Comparison of ENCODE assay signal across 26 mouse cellular contexts in the genomic region with DNA sequence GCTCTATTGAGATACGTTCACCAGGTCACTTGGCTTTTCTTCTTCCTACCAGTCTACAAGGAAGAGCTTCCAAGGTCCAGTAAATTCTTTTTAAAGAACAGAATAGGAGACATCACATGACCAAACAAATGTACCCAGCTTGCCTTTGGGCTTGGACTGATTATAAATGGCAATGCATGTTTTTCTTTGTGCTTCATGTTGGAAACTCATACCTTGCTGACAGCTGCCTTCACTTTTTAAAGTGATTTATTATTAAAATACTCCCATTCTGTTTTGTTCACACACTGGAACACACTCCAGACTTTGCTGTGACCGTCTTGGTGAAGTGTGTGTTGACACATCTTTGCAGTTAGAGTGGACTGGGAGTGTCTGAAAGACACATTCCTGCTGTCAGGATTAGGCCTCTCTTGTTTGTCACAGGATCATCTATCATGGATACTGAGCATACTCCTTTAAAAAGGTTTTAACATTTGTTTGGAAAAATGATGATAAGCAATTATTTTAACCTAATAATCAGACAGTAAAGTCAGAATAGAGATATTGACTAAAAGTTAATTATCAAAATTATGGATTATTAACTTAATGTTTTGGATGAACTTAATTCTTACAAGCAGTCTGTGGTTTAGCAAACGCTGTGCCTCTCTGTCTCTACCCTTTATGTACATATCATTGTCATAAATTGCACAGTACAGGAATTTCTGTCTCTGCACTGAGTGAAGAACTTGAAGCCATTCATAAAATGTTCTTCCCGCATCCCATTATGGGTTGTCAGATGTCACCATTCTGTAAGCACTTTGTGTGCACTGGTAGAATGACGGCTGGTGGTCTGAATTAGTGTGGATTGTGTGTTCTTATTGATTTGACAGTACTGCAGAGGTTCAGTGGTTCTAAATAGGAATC. TPM values are rescaled to one million over a fixed set of nuclear protein-coding genes. Genes with fewer than 3 reads are reported as not detected.
DNase-seq lines count a peak whose midpoint lies in the region; ATAC-seq lines count a peak whose summit lies in the region.
"Had no signal": no experiment of that assay in that cellular context is flagged by ENCODE, and none has a peak within 500 bp of the region (broad histone marks: within the 10 kb centered on the region; RNA-seq: fewer than 3 reads in every experiment).

No protein-coding gene starts in this region.

- H3K36me3 ChIP-seq in heart, embryonic 15.5 days, result no peaks in the 10 kb centered on the region; the same call in 1 of the 2 replicates
- H3K36me3 ChIP-seq in kidney, embryonic 15.5 days, result peaks cover 25% of the 10 kb centered on the region
- H3K36me3 ChIP-seq: embryonic facial prominence, embryonic 15.5 days had no signal

- no peak overlapping the region for H3K4me2 ChIP-seq in heart, embryonic 15.5 days
- H3K4me2 ChIP-seq in kidney, embryonic 15.5 days, result no peak overlapping the region
- H3K4me2 ChIP-seq: embryonic facial prominence, embryonic 15.5 days; forebrain, embryonic 15.5 days; limb, embryonic 12.5 days; liver, embryonic 11.5 days had no signal

- 0 out of 2 replicates have a peak, but pooled peaks have one; percentile 73 for ATAC-seq in heart, embryonic 15.5 days (replicated peaks; ENCODE audit: insufficient number of reproducible peaks, insufficient read depth, low FRiP score, low read depth)
- ATAC-seq in kidney, embryonic 15.5 days (replicated peaks; ENCODE audit: low FRiP score), result 0 out of 2 replicates have a peak, but pooled peaks have one; percentile 60
- ATAC-seq: forebrain, embryonic 15.5 days; liver, postnatal 0 days had no signal

- no peaks in the 10 kb centered on the region for H3K9me3 ChIP-seq in heart, embryonic 15.5 days (replicated peaks)
- no peaks in the 10 kb centered on the region for H3K9me3 ChIP-seq in kidney, embryonic 15.5 days (replicated peaks)
- H3K9me3 ChIP-seq: embryonic facial prominence, embryonic 15.5 days; forebrain, embryonic 15.5 days; hindbrain, embryonic 10.5 days; limb, embryonic 12.5 days had no signal

- H3K27ac ChIP-seq in heart, embryonic 15.5 days, result peak overlapping the region; percentile 45
- no peak overlapping the region; the same call in 1 of the 2 replicates for H3K27ac ChIP-seq in kidney, embryonic 15.5 days
- H3K27ac ChIP-seq: embryonic facial prominence, embryonic 15.5 days; forebrain, embryonic 15.5 days; hindbrain, embryonic 10.5 days; layer of hippocampus, adult 2 months; limb, embryonic 12.5 days had no signal

- H3K9ac ChIP-seq in heart, embryonic 15.5 days, result no peak overlapping the region
- H3K9ac ChIP-seq in kidney, embryonic 15.5 days, result no peak overlapping the region
- H3K9ac ChIP-seq: embryonic facial prominence, embryonic 15.5 days; forebrain, embryonic 15.5 days; limb, embryonic 12.5 days; liver, postnatal 0 days had no signal

- WGBS in heart, embryonic 15.5 days, result 41% methylated on average over 5 of the region's 5 CpGs
- 58% methylated on average over 5 of the region's 5 CpGs for WGBS in kidney, embryonic 15.5 days

- H3K4me1 ChIP-seq in heart, embryonic 15.5 days (replicated peaks), result peaks cover 7% of the 10 kb centered on the region; the same call in 1 of the 2 replicates
- peaks cover 11% of the 10 kb centered on the region for H3K4me1 ChIP-seq in kidney, embryonic 15.5 days
- H3K4me1 ChIP-seq: forebrain, embryonic 15.5 days; hindbrain, embryonic 10.5 days had no signal

- H3K4me3 ChIP-seq in heart, embryonic 15.5 days, result no peak overlapping the region
- no peak overlapping the region for H3K4me3 ChIP-seq in kidney, embryonic 15.5 days (replicated peaks)
- H3K4me3 ChIP-seq: embryonic facial prominence, embryonic 15.5 days; forebrain, embryonic 15.5 days; hindbrain, embryonic 10.5 days; layer of hippocampus, adult 2 months; limb, embryonic 12.5 days had no signal

- H3K27me3 ChIP-seq in heart, embryonic 15.5 days, result no peaks in the 10 kb centered on the region
- no peaks in the 10 kb centered on the region for H3K27me3 ChIP-seq in kidney, embryonic 15.5 days
- H3K27me3 ChIP-seq: embryonic facial prominence, embryonic 15.5 days; forebrain, embryonic 15.5 days; limb, embryonic 12.5 days had no signal

- no peak for DNase-seq in heart, adult 18-20 months
- DNase-seq in kidney, adult 18-20 months, result no peak
- DNase-seq in 3T3-L1 (ENCODE audit: low read depth, low spot score), result peak; percentile 59
- peak; percentile 17 for DNase-seq in NIH3T3 (ENCODE audit: low read depth)
- no peak for DNase-seq in left cerebral cortex, adult 18-20 months (ENCODE audit: low spot score in 2 of 2)
- no peak for DNase-seq in cerebellum, postnatal 14 days
- DNase-seq: adrenal gland, postnatal 14 days; cerebellum, adult 2 months; cerebellum, postnatal 36 days; gastrocnemius, postnatal 10 days; kidney, postnatal 10 days; layer of hippocampus, postnatal 36 days; liver, postnatal 0 days; lung, postnatal 10 days; midbrain, embryonic 14.5 days; right cerebral cortex, adult 18-20 months; right cerebral cortex, postnatal 4 days; thymus, postnatal 25 days had no signal

RNA-seq across cellular contexts. Expression of a gene that starts 25.5 kb away (rescaled TPM):
- 24.6 and 29.8 TPM in 2 replicates for polyA plus RNA-seq in heart, embryonic 15.5 days (2015; fragmentation: Nextera tagmentation; extraction: Ambion mirVana)
- total RNA-seq in heart, adult 18-20 months (2021), result 1 to 10 TPM; 3.8 to 4.1 TPM
- 47.1 and 49.5 TPM in 2 replicates for polyA plus RNA-seq in kidney, embryonic 15.5 days (2015; fragmentation: Nextera tagmentation; extraction: Ambion mirVana)
- 10 to 100 TPM; 11.0 to 11.6 TPM for total RNA-seq in left cerebral cortex, adult 18-20 months (2021)

Comparison
In these comparisons a context has a peak if more than half of its experiments do, and no peak if none do; other contexts are left out.
1. DNase-seq: peak in 3T3-L1 (single experiment) and NIH3T3 (single experiment); none in heart, adult 18-20 months (0 of 2), kidney, adult 18-20 months (single experiment), left cerebral cortex, adult 18-20 months (0 of 2) and cerebellum, postnatal 14 days (0 of 2).